In genomic region chr10:31312865-31313848, GRCm38 (mm10) we compare ENCODE assay signal across 8 mouse cellular contexts. TPM values are rescaled to one million over a fixed set of nuclear protein-coding genes. Genes with fewer than 3 reads are reported as not detected.
DNase-seq lines count a peak whose midpoint lies in the region; ATAC-seq lines count a peak whose summit lies in the region.

Hddc2 (plus strand) TSS chr10:31313383.

- H3K27me3 ChIP-seq in hindbrain, embryonic 16.5 days (replicated peaks; ENCODE audit: control insufficient read depth, insufficient read depth, low read length), result no peaks in the 10 kb centered on the region
- H3K27me3 ChIP-seq in megakaryocyte, embryonic 14.5 days (replicated peaks), result no peaks in the 10 kb centered on the region

- peak within 1 kb of the TSS; percentile 85 for H3K9ac ChIP-seq in hindbrain, embryonic 16.5 days (ENCODE audit: low read depth, low read length)

- WGBS in hindbrain, embryonic 16.5 days, result 4% methylated on average over 34 of the region's 44 CpGs

- H3K36me3 ChIP-seq in hindbrain, embryonic 16.5 days (ENCODE audit: control insufficient read depth, insufficient read depth, low read length), result no peaks in the 10 kb centered on the region
- H3K36me3 ChIP-seq in megakaryocyte, embryonic 14.5 days (replicated peaks; ENCODE audit: low read length), result peaks cover 18% of the 10 kb centered on the region

- DNase-seq in WW6 (ENCODE audit: low read depth, low spot score), result peak; percentile 62
- peak; percentile 56 to 63 for DNase-seq in cerebellum, postnatal 36 days
- peak; percentile 68 for DNase-seq in gastrocnemius, adult 18-20 months (ENCODE audit: low spot score)
- peak; percentile 42 to 50 for DNase-seq in left cerebral cortex, adult 8-10 months (ENCODE audit: low spot score in 2 of 2)
- peak; percentile 79 for DNase-seq in right cerebral cortex, postnatal 10 days (ENCODE audit: low spot score in 2 of 2)
- DNase-seq in urinary bladder, postnatal 25 days (ENCODE audit: low spot score), result peak; percentile 63

- H3K4me2 ChIP-seq in hindbrain, embryonic 16.5 days (ENCODE audit: low read length), result peak within 1 kb of the TSS; percentile 82

- peak; percentile 98 for ATAC-seq in hindbrain, embryonic 16.5 days

- H3K27ac ChIP-seq in hindbrain, embryonic 16.5 days (ENCODE audit: low read depth, low read length), result peak within 1 kb of the TSS; percentile 94

- peak within 1 kb of the TSS; percentile 80 for H3K4me3 ChIP-seq in hindbrain, embryonic 16.5 days (ENCODE audit: low read length)
- peak within 1 kb of the TSS; percentile 98 for H3K4me3 ChIP-seq in megakaryocyte, embryonic 14.5 days (replicated peaks)

- H3K9me3 ChIP-seq in hindbrain, embryonic 16.5 days (ENCODE audit: control insufficient read depth, low read length), result no peaks in the 10 kb centered on the region
- H3K9me3 ChIP-seq in megakaryocyte, embryonic 14.5 days, result no peaks in the 10 kb centered on the region

- H3K4me1 ChIP-seq in hindbrain, embryonic 16.5 days (ENCODE audit: control insufficient read depth, insufficient read depth, low read depth, low read length), result peaks cover 7% of the 10 kb centered on the region
- H3K4me1 ChIP-seq in megakaryocyte, embryonic 14.5 days, result peaks cover 20% of the 10 kb centered on the region

RNA-seq across cellular contexts. Expression of gene Hddc2, which starts in this region (rescaled TPM):
- 10 to 100 TPM; 18.0 to 20.6 TPM for total RNA-seq in gastrocnemius, adult 18-20 months (2021)
- polyA plus RNA-seq in hindbrain, embryonic 16.5 days (2015; fragmentation: Nextera tagmentation; extraction: Ambion mirVana), result 59.9 and 64.1 TPM in 2 replicates
- total RNA-seq in left cerebral cortex, adult 8-10 months (2022), result 10 to 100 TPM; 20.0 to 21.7 (median 20.9) TPM
- 2.2 TPM in 1 of 2 replicates, not detected in the other for polyA plus RNA-seq in megakaryocyte, embryonic 14.5 days (2012; ENCODE audit: insufficient read depth, low replicate concordance)

Comparison
In these comparisons a context has a peak if more than half of its experiments do, and no peak if none do; other contexts are left out.
1. Peak in every context shown above with its lines: DNase-seq, ATAC-seq, H3K4me3 ChIP-seq and H3K27ac ChIP-seq.
2. RNA of gene Hddc2 (polyA plus RNA-seq): 59.9 to 64.1 TPM in hindbrain, embryonic 16.5 days; 2.2 TPM in megakaryocyte, embryonic 14.5 days; every median in the first group is over 10 times any median in the second.